Mouse (Mus musculus) embryonic facial prominence, embryonic 12.5 days (tissue): ENCODE measurements around the gene Arhgap35. TPM values are rescaled to one million over a fixed set of nuclear protein-coding genes. Genes with fewer than 3 reads are reported as not detected.

Source experiments
- ATAC-seq: fragments of 200-750 bp; cut with Nextera tagmentation; 2 replicates; pipeline ENCODE4 v1.8.0; 2017; ENCODE audit not compliant: insufficient number of reproducible peaks, insufficient read depth, low FRiP score, low TSS enrichment
- H3K27ac ChIP-seq: fragments of 300-500 bp; sonication (generic); 2 replicates; pipeline ENCODE4 v1.5.1; 2016; ENCODE audit warnings: mild to moderate bottlenecking
- H3K27me3 ChIP-seq: fragments of 300-500 bp; sonication (generic); 2 replicates; pipeline ENCODE4 v1.6.1; 2016; ENCODE audit warnings: mild to moderate bottlenecking, moderate library complexity
- H3K36me3 ChIP-seq: fragments of 300-500 bp; sonication (generic); 2 replicates; pipeline ENCODE4 v1.6.1; 2016; ENCODE audit warnings: mild to moderate bottlenecking
- H3K4me1 ChIP-seq: fragments of 300-500 bp; sonication (generic); 2 replicates; pipeline ENCODE4 v1.6.1; 2016
- H3K4me2 ChIP-seq: fragments of 300-500 bp; sonication (generic); replicated peaks from 2 replicates; pipeline ENCODE4 v1.6.1; 2016; ENCODE audit warnings: mild to moderate bottlenecking, moderate library complexity
- H3K4me3 ChIP-seq: fragments of 300-500 bp; sonication (generic); 2 replicates; pipeline ENCODE4 v1.5.1; 2016; ENCODE audit warnings: mild to moderate bottlenecking
- H3K9ac ChIP-seq: fragments of 300-500 bp; sonication (generic); 2 replicates; pipeline ENCODE4 v1.6.1; 2016; ENCODE audit warnings: mild to moderate bottlenecking, moderate library complexity
- H3K9me3 ChIP-seq: fragments of 300-500 bp; sonication (generic); 2 replicates; pipeline ENCODE4 v1.6.1; 2016; ENCODE audit warnings: mild to moderate bottlenecking, moderate library complexity
- WGBS: fragments of 180-500 bp; shearing (Covaris S2); methylation state at CpG from one replicate; pipeline ENCODE4 v1.1.7; 2016; 5-methylcytosine and 5-hydroxymethylcytosine counted together
- polyA plus RNA-seq: library from polyadenylated mRNA; unstranded; fragments of >200 nt; fragmentation: Nextera tagmentation; extraction: Ambion mirVana; gene quantifications from 2 replicates; pipeline ENCODE4 v1.2.1, GENCODE M21; 2016

Gene Arhgap35
- polyA plus RNA-seq, 1 experiment from 2014 or later = 32.6 TPM

GRCm38 (mm10) chr7:16461705-16462104 is 153.1 kb downstream of the Arhgap35 start:
- WGBS = 70% methylated on average over 6 of the region's 6 CpGs
- no peak overlapping the region for H3K4me3 ChIP-seq
- H3K27ac ChIP-seq = no peak overlapping the region
- H3K27me3 ChIP-seq = peaks cover 12% of the 10 kb centered on the region
- no peak overlapping the region for H3K9ac ChIP-seq
- H3K4me2 ChIP-seq = no peak overlapping the region
- no peaks in the 10 kb centered on the region for H3K9me3 ChIP-seq
- no peaks in the 10 kb centered on the region for H3K4me1 ChIP-seq
- no peak for ATAC-seq
- H3K36me3 ChIP-seq = no peaks in the 10 kb centered on the region

DNA sequence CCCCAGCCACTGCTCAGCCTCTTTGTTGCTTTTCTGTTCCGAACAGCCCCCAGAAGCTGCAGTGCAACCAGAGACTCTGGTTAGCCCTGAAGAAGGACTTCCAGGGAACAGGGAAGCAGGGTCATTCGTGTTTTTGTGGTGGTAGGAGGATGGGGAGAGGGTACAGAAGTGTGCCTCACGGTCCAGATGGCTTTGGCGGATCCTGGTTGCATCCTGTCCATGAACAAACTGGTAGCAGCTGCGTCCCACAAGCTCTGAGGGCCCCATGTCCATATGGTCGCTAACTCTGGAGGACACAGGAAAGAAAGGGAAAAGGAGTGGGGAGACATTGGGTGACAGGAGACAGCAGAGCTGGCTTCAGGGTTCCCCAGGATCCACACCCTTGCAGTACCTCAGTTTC is 153.6 kb downstream of the Arhgap35 start:
- H3K9ac ChIP-seq = no peak overlapping the region
- no peak overlapping the region for H3K4me2 ChIP-seq
- H3K4me1 ChIP-seq = no peaks in the 10 kb centered on the region
- H3K27me3 ChIP-seq = peaks cover 12% of the 10 kb centered on the region
- no peak overlapping the region for H3K27ac ChIP-seq
- 0 out of 2 replicates have a peak, but pooled peaks cover under 1% of the 10 kb centered on the region for H3K36me3 ChIP-seq
- WGBS = 61% methylated on average over 6 of the region's 6 CpGs
- ATAC-seq = no peak
- H3K4me3 ChIP-seq = no peak overlapping the region
- H3K9me3 ChIP-seq = no peaks in the 10 kb centered on the region

- Histone ChIP-seq H3K27me3 (peaks cover 12% of the 10 kb centered on the region), H3K4me3 (no peak overlapping the region), H3K4me1 (no peaks in the 10 kb centered on the region), H3K9ac (no peak overlapping the region), H3K4me2 (no peak overlapping the region), H3K27ac (no peak overlapping the region), H3K36me3 (peaks cover 6% of the 10 kb centered on the region; the same call in 1 of the 2 replicates), H3K9me3 (no peaks in the 10 kb centered on the region)
- WGBS = 65% methylated on average over 13 of the region's 13 CpGs
- ATAC-seq = no peak
These were observed 154.2 kb downstream of the Arhgap35 start for GRCm38 (mm10) chr7:16460566-16460965.

DNA sequence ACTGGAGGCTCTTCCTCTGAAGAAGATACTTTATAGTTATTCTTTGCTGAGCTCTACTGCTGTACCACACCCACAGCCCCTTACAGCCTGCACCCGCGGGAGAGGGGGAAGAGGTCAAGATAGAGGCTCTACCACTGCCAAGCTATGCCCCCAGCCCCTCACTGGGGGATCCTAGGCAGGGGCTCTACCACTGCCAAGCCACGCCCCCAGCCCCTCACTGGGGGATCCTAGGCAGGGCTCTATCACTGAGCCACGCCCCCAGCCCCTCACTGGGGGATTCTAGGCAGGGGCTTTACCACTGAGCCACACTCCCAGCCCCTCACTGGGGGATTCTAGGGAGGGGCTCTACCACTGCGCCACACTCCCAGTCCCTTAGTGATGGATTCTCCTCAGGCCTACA is 158.5 kb downstream of the Arhgap35 start:
- Histone ChIP-seq H3K4me3 (no peak overlapping the region), H3K36me3 (peaks cover 9% of the 10 kb centered on the region; the same call in 1 of the 2 replicates), H3K27me3 (peaks cover 6% of the 10 kb centered on the region; the same call in 1 of the 2 replicates), H3K4me2 (no peak overlapping the region), H3K4me1 (peaks cover 7% of the 10 kb centered on the region), H3K9me3 (no peaks in the 10 kb centered on the region), H3K27ac (no peak overlapping the region), H3K9ac (no peak overlapping the region)
- ATAC-seq = no peak
- 85% methylated on average over 3 of the region's 5 CpGs for WGBS

DNA sequence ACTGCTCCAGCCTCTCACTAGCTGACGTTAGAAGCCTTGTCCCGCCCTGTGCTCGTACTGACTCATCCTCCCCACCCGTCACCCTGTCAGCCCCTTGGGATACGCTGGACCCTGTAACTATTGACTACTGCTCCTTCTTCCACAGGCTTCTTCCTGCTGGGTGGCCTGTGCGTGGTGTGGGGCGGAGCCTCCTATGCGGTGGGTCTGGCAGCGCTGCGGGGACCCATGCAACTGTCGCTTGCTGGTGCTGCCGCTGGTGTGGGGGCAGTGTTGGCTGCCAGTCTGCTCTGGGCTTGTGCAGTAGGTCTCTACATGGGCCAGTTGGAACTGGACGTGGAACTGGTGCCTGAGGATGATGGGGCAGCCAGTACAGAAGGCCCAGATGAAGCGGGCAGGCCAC is 159.8 kb downstream of the Arhgap35 start:
- Histone ChIP-seq H3K36me3 (peaks cover 9% of the 10 kb centered on the region; the same call in 1 of the 2 replicates), H3K4me3 (no peak overlapping the region), H3K4me2 (no peak overlapping the region), H3K9me3 (no peaks in the 10 kb centered on the region), H3K27me3 (no peaks in the 10 kb centered on the region), H3K27ac (no peak overlapping the region), H3K9ac (no peak overlapping the region), H3K4me1 (peaks cover 7% of the 10 kb centered on the region)
- no peak for ATAC-seq
- WGBS = 96% methylated on average over 14 of the region's 14 CpGs

DNA sequence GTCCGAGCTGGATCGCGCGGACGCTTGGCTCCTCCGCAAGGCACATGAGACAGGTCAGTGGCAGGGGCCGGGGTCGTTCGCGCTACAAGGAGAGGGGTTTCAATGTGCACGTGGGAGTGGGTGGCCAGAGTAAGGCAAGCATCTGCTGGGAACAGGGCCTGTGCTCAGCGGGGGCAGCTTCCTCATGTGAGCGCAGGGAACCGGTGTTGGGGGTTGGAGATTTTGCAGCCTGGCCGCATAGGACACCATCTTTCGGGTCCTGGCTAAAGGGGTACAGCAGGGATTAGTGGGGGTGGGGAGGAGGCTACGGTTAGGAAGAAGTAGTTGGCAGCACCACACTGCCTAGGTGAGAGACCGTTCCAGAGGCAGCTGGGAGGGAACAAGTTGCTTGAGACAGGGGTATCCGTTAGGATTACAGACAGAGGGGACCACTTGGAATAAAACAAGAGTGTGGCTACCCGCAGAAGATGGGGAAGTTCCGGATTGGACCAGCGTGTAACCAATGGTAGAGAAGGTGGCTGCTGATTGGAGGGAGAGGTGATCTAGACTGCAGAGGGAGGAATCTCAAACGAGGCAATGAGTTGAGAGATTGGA is 161.6 kb downstream of the Arhgap35 start:
- no peaks in the 10 kb centered on the region for H3K27me3 ChIP-seq
- peak overlapping the region; percentile 24; the same call in 1 of the 2 replicates for H3K27ac ChIP-seq
- H3K4me1 ChIP-seq = peaks cover 7% of the 10 kb centered on the region
- H3K9me3 ChIP-seq = no peaks in the 10 kb centered on the region
- H3K36me3 ChIP-seq = peaks cover 9% of the 10 kb centered on the region; the same call in 1 of the 2 replicates
- WGBS = under 1% methylated on average over 23 of the region's 23 CpGs
- peak overlapping the region; percentile 63 for H3K4me2 ChIP-seq
- peak overlapping the region; percentile 62; the same call in 1 of the 2 replicates for H3K9ac ChIP-seq
- peak overlapping the region; percentile 71 for H3K4me3 ChIP-seq
- peak; percentile 45 for ATAC-seq

DNA sequence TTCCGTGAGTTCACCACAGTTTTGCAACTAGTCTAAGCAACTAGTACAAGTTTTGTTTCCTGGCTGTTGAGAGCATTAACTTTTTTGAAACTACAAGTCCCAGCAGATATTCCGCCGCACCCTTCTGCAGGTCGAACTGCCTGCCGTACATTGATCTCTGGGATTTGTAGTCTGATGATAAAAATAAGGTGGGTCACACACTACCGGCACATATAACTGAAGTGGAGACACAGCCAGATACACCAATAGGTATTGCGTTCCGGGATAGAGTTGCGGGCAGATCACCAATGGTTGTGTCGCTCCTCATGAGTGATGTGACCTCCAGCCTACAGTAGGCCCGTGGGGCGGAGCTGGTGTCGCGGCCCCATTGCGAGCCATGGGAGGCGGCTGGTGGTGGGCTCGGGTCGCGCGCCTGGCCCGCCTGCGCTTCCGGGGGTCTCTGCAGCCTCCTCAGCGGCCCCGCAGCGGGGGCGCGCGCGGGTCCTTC is 162.2 kb downstream of the Arhgap35 start, which contains the start of gene Tmem160:
TSS of gene Tmem160 (plus strand) at position 193 of the 487 bp plus-strand sequence.
- Histone ChIP-seq H3K27me3 (no peaks in the 10 kb centered on the region), H3K9ac (peak within 1 kb of the TSS; percentile 62; the same call in 1 of the 2 replicates), H3K4me3 (peak within 1 kb of the TSS; percentile 71), H3K4me2 (peak within 1 kb of the TSS; percentile 63), H3K9me3 (no peaks in the 10 kb centered on the region), H3K36me3 (peaks cover 9% of the 10 kb centered on the region; the same call in 1 of the 2 replicates), H3K27ac (peak within 1 kb of the TSS; percentile 24; the same call in 1 of the 2 replicates), H3K4me1 (peaks cover 7% of the 10 kb centered on the region)
- peak; percentile 97 for ATAC-seq
- under 1% methylated on average over 25 of the region's 30 CpGs for WGBS

- Histone ChIP-seq H3K4me3 (no peak overlapping the region), H3K27ac (no peak overlapping the region), H3K27me3 (no peaks in the 10 kb centered on the region), H3K9ac (no peak overlapping the region), H3K4me1 (peaks cover 7% of the 10 kb centered on the region), H3K9me3 (no peaks in the 10 kb centered on the region), H3K4me2 (no peak overlapping the region), H3K36me3 (peaks cover 9% of the 10 kb centered on the region; the same call in 1 of the 2 replicates)
- 82% methylated on average over 6 of the region's 6 CpGs for WGBS
- ATAC-seq = no peak
These were observed 163.1 kb downstream of the Arhgap35 start for GRCm38 (mm10) chr7:16451656-16452055.

Other genes starting within 250 kb of the Arhgap35 start
- 386 and 405 TPM in 2 replicates for gene Sae1, start 227.2 kb downstream of the Arhgap35 start, polyA plus RNA-seq
- 25.5 and 26.1 TPM in 2 replicates for gene Zc3h4, start 214.1 kb downstream of the Arhgap35 start, polyA plus RNA-seq
- 57.7 and 66.8 TPM in 2 replicates for gene Tmem160, start 162.2 kb downstream of the Arhgap35 start, polyA plus RNA-seq
- 0.72 and 0.85 TPM in 2 replicates for gene Npas1, start 137.3 kb downstream of the Arhgap35 start, polyA plus RNA-seq
- gene Ceacam15, start 60.7 kb upstream of the Arhgap35 start, polyA plus RNA-seq = not detected in 2 replicates
- gene Ceacam9, start 106.9 kb upstream of the Arhgap35 start, polyA plus RNA-seq = not detected in 2 replicates
- 261 and 274 TPM in 2 replicates for gene Ap2s1, start 123.4 kb upstream of the Arhgap35 start, polyA plus RNA-seq
- gene Slc1a5, start 166.3 kb upstream of the Arhgap35 start, polyA plus RNA-seq = 33.3 and 34.0 TPM in 2 replicates
- gene Strn4, start 200.9 kb upstream of the Arhgap35 start, polyA plus RNA-seq = 149 and 152 TPM in 2 replicates
- 31.4 and 33.6 TPM in 2 replicates for gene Fkrp, start 201.7 kb upstream of the Arhgap35 start, polyA plus RNA-seq
- 15.3 and 16.8 TPM in 2 replicates for gene Prkd2, start 227.9 kb upstream of the Arhgap35 start, polyA plus RNA-seq